Mouse (Mus musculus) MEL (cell line): ENCODE results near the gene Zkscan1. TPM values are rescaled to one million over a fixed set of nuclear protein-coding genes. Genes with fewer than 3 reads are reported as not detected.

Experiments used
- DNase-seq: peaks from one replicate; pipeline ENCODE4 v3.0.0; 2011; ENCODE audit warnings: low read depth, low spot score
- H3K27ac ChIP-seq: 2 replicates; pipeline ENCODE4 v1.5.1; 2012; ENCODE audit warnings: low read depth, mild to moderate bottlenecking, control low read depth, low read length, moderate library complexity; ENCODE audit not compliant: control insufficient read depth
- H3K27me3 ChIP-seq, 2 experiments: fragments of 150-350 bp in 1 of 2; sonication (generic) in 1 of 2; 2 replicates each; pipeline ENCODE4 v1.6.1; 2012; ENCODE audit warnings: low read length in 2 of 2, mild to moderate bottlenecking in 2 of 2, improper control_type of control experiment in 1 of 2, moderate library complexity in 1 of 2; ENCODE audit not compliant: insufficient read depth in 2 of 2, control insufficient read depth in 1 of 2
- H3K36me3 ChIP-seq, 2 experiments: 2 replicates each; pipeline ENCODE4 v1.6.1; 2012 to 2014; ENCODE audit warnings: low read length in 2 of 2, improper control_type of control experiment in 1 of 2, inconsistent platforms in 1 of 2, mild to moderate bottlenecking in 1 of 2; ENCODE audit not compliant: insufficient read depth in 2 of 2, control insufficient read depth in 1 of 2
- H3K4me1 ChIP-seq, 2 experiments: fragments of 150-350 bp in 1 of 2; sonication (generic) in 1 of 2; 2 replicates each; pipeline ENCODE4 v1.6.1; 2012; ENCODE audit warnings: low read length in 2 of 2, improper control_type of control experiment in 1 of 2, mild to moderate bottlenecking in 1 of 2; ENCODE audit not compliant: insufficient read depth in 2 of 2, control insufficient read depth in 1 of 2
- H3K4me3 ChIP-seq, 2 experiments: fragments of 150-350 bp in 1 of 2; sonication (generic) in 1 of 2; 2 replicates each; pipeline ENCODE4 v1.5.1; 2012; ENCODE audit warnings: low read depth in 2 of 2, low read length in 2 of 2, mild to moderate bottlenecking in 2 of 2, moderate library complexity in 2 of 2, control low read depth in 1 of 2, improper control_type of control experiment in 1 of 2; ENCODE audit not compliant: control insufficient read depth in 1 of 2, insufficient read depth in 1 of 2
- H3K79me2 ChIP-seq: 2 replicates; pipeline ENCODE4 v1.6.1; 2012; ENCODE audit warnings: mild to moderate bottlenecking, low read length, moderate library complexity; ENCODE audit not compliant: control insufficient read depth, poor library complexity, insufficient read depth
- H3K9ac ChIP-seq: 2 replicates; pipeline ENCODE4 v1.6.1; 2012; ENCODE audit warnings: low read depth, mild to moderate bottlenecking, control low read depth, low read length, moderate library complexity; ENCODE audit not compliant: control insufficient read depth, poor library complexity, severe bottlenecking
- H3K9me3 ChIP-seq: fragments of 150-350 bp; sonication (generic); replicated peaks from 2 replicates; pipeline ENCODE4 v1.6.1; 2012; ENCODE audit warnings: mild to moderate bottlenecking, low read length, improper control_type of control experiment, moderate library complexity; ENCODE audit not compliant: insufficient read depth
- BHLHE40 ChIP-seq: IDR thresholded peaks from 2 replicates; pipeline ENCODE4 v1.6.1; 2012; ENCODE audit warnings: low read depth, mild to moderate bottlenecking, inconsistent platforms, low read length, improper control_type of control experiment, borderline replicate concordance
- CHD1 ChIP-seq: IDR thresholded peaks from 2 replicates; pipeline ENCODE4 v1.6.1; 2012; ENCODE audit warnings: low read depth, mild to moderate bottlenecking, inconsistent platforms, low read length, improper control_type of control experiment
- CTCF ChIP-seq, 3 experiments: IDR thresholded peaks in 2 of 3; conservative IDR thresholded peaks in 1 of 3; 2 replicates each; pipeline ENCODE4 v1.5.1; 2011 to 2012; ENCODE audit warnings: low read length in 3 of 3, low read depth in 2 of 3, mild to moderate bottlenecking in 2 of 3, improper control_type of control experiment in 1 of 3, inconsistent platforms in 1 of 3, mixed read lengths in 1 of 3, moderate library complexity in 1 of 3; ENCODE audit not compliant: control insufficient read depth in 1 of 3, insufficient read depth in 1 of 3, poor library complexity in 1 of 3, severe bottlenecking in 1 of 3
- MAX ChIP-seq: IDR thresholded peaks from 2 replicates; pipeline ENCODE4 v1.6.1; 2011; ENCODE audit warnings: low read length, improper control_type of control experiment
- MYB ChIP-seq: IDR thresholded peaks from 2 replicates; pipeline ENCODE4 v1.6.1; 2011; ENCODE audit warnings: mild to moderate bottlenecking, low read depth, low read length, improper control_type of control experiment
- MYC ChIP-seq: IDR thresholded peaks from 2 replicates; pipeline ENCODE4 v1.6.1; 2011; ENCODE audit warnings: low read depth, mild to moderate bottlenecking, low read length, improper control_type of control experiment, moderate library complexity
- POLR2AphosphoS2 ChIP-seq: IDR thresholded peaks from 2 replicates; pipeline ENCODE4 v1.6.1; 2011; ENCODE audit warnings: low read length, improper control_type of control experiment
- POLR2AphosphoS5 ChIP-seq: IDR thresholded peaks from 2 replicates; pipeline ENCODE4 v1.6.1; 2012; ENCODE audit warnings: low read depth, borderline replicate concordance, mild to moderate bottlenecking, inconsistent platforms, low read length, moderate library complexity, mixed read lengths
- SIN3A ChIP-seq: IDR thresholded peaks from 2 replicates; pipeline ENCODE4 v1.6.1; 2012; ENCODE audit warnings: low read length, improper control_type of control experiment, inconsistent platforms
- SMC3 ChIP-seq: IDR thresholded peaks from 2 replicates; pipeline ENCODE4 v1.6.1; 2011; ENCODE audit warnings: low read depth, low read length, improper control_type of control experiment
- TBP ChIP-seq: IDR thresholded peaks from 2 replicates; pipeline ENCODE4 v1.8.0; 2011; ENCODE audit warnings: low read depth, low read length, improper control_type of control experiment
- TCF12 ChIP-seq: IDR thresholded peaks from 2 replicates; pipeline ENCODE4 v1.6.1; 2014; ENCODE audit warnings: low read depth, mild to moderate bottlenecking, inconsistent platforms, low read length, improper control_type of control experiment, moderate library complexity
- UBTF ChIP-seq: IDR thresholded peaks from 2 replicates; pipeline ENCODE4 v1.6.1; 2012; ENCODE audit warnings: low read depth, mild to moderate bottlenecking, inconsistent platforms, low read length, improper control_type of control experiment, moderate library complexity, borderline replicate concordance; ENCODE audit not compliant: insufficient read depth
- ZC3H11A ChIP-seq: IDR thresholded peaks from 2 replicates; pipeline ENCODE4 v1.6.1; 2012; ENCODE audit warnings: low read depth, mild to moderate bottlenecking, inconsistent platforms, low read length, improper control_type of control experiment
- polyA plus RNA-seq, 2 experiments: library from polyadenylated mRNA; stranded (reverse) in 1 of 2; unstranded in 1 of 2; fragments of >175 nt in 1 of 2; fragments of >200 nt in 1 of 2; gene quantifications; 2 replicates each; pipeline versions ENCODE4 v1.2.1 to v1.2.4; 2012; ENCODE audit warnings: low replicate concordance in 2 of 2, low read depth in 1 of 2; ENCODE audit not compliant: insufficient read length in 2 of 2, insufficient read depth in 1 of 2, missing spikeins in 1 of 2
- total RNA-seq: library from RNA; depleted of rRNA; stranded (reverse); fragments of 300-350 nt; gene quantifications from 2 replicates; pipeline ENCODE4 v1.2.3, GENCODE M21; 2012

Gene Zkscan1
- total and polyA plus RNA-seq, 3 experiments = 10.6 to 51.7 (median 13.4) TPM

DNA sequence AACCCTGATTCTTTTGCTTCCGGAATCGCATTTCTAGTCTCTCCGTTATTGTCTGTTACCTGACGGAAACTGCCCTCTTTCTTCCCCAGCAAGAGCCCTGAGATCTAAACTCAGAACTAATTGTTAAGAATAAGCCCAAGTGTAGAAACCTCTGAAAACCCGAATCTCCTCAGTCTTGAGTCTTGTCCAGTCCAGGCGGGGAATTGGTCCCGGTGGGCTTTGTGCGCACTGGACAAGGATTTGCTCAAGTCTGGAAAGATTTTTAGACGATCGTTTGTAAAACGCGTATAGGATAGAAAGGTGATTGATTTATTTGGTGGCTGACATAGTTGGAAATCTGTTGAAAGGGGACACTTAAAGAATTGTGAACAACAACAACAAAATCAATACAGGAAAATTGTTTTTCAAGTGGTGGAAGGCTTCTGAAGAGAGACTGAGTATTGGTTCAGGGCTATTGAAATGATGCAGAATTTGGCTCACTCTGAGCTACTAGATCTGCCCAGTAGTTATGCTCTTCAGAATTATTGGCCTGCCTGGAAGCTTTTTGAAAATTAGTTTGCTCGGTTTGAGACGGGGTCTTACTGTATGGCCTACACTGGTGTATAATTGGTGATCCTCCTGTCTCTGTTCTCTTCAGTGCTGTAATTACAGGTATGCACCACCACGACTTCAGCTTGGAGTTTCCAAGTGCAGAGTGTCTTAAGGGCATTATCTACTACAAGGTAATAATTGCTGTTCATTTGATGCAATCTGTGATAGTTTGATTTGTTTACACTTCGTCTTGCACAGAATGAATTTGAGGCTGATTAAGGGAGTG, 32.5 kb downstream of the Zkscan1 start:
- H3K9ac ChIP-seq = peak overlapping the region; percentile 82
- peaks cover 0 to 12% of the 10 kb centered on the region in 2 experiments; a peak in 2 of 4 replicates for H3K36me3 ChIP-seq
- H3K4me1 ChIP-seq = peaks cover 4 to 8% of the 10 kb centered on the region in 2 experiments; a peak in 3 of 4 replicates
- H3K9me3 ChIP-seq = no peaks in the 10 kb centered on the region
- peak overlapping the region; percentile 83 for H3K27ac ChIP-seq
- TF ChIP-seq CHD1 = 0 out of 2 replicates have a peak, but pooled peaks have one; percentile 64
- TF ChIP-seq MYB = 0 out of 2 replicates have a peak, but pooled peaks have one; percentile 20
- no peak for TF ChIP-seq POLR2AphosphoS5
- H3K4me3 ChIP-seq = peak overlapping the region; percentile 58 to 92
- peak; percentile 58 for DNase-seq
- peaks cover 3% of the 10 kb centered on the region for H3K79me2 ChIP-seq
- no peaks in the 10 kb centered on the region for H3K27me3 ChIP-seq

DNA sequence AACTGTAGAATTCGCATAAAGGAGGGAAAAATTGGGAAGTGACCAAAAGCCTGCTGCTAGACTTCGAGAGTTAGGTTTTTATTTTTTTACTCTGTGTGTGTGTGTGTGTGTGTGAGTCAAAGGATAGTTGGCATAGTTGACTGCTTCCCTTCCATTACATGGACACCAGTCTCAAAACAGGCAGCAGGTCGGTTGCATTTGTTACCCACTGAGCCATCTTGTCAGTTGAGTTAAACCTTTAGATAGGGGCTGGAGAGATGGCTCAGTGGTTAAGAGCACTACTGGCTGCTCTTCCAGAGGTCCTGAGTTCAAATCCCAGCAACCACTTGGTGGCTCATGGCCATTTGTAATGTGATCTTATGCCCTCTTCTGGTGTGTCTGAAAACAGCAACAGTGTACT, 33.2 kb downstream of the Zkscan1 start:
- DNase-seq = peak; percentile 34
- Histone ChIP-seq H3K9ac (no peak overlapping the region), H3K36me3 (peaks cover 0 to 12% of the 10 kb centered on the region in 2 experiments; a peak in 2 of 4 replicates), H3K9me3 (no peaks in the 10 kb centered on the region), H3K27ac (no peak overlapping the region), H3K27me3 (no peaks in the 10 kb centered on the region), H3K4me3 (peak overlapping the region; percentile 58 to 92), H3K4me1 (peaks cover 4 to 8% of the 10 kb centered on the region in 2 experiments; a peak in 3 of 4 replicates), H3K79me2 (peaks cover 3% of the 10 kb centered on the region)
- TF ChIP-seq CTCF (IDR thresholded peaks at IDR 0.05 in 2 of 3, conservative IDR thresholded peaks at IDR 0.05 in 1 of 3; ENCODE audit: control insufficient read depth in 1 of 3, insufficient read depth in 1 of 3, low read depth in 2 of 3, low read length in 3 of 3, poor library complexity in 1 of 3, severe bottlenecking in 1 of 3) (peak in 1 of 3 experiments; percentile 17; a peak in 1 of 6 replicates), SMC3 (no peak), POLR2AphosphoS2 (no peak), MYC (no peak), SIN3A (no peak), UBTF (no peak), POLR2AphosphoS5 (no peak), TCF12 (no peak), BHLHE40 (no peak), MAX (no peak), ZC3H11A (no peak), TBP (peak; percentile 86)
